Mouse (Mus musculus) neural tube, embryonic 10.5 days (tissue): ENCODE data around the gene Tbc1d16.

Experiments used
- DNase-seq: peaks from one replicate; pipeline ENCODE4 v3.0.0-alpha.2; 2017; ENCODE audit warnings: low spot score; ENCODE audit errors: extremely low spot score

Tbc1d16 gene

DNA sequence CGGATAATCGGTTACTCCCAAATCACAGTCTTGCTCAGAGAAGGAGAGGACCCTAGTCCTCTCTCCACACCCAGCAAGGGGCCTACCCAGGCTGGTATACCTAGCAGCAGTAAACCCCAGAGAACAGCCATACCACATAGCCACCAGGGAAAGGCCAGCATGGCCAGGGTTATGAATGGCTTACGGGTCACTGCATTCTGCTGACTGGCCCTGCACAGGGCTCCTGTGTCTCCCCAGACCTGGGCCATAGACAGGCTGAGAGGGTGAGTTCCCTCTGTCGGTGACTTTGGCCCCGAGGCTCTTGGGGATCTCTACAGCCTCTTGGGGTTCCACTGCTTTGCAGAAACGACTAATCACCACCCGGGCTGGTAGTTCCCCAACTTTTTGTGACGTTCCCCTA is 50.0 kb downstream of the Tbc1d16 start:
- DNase-seq: no peak

DNA sequence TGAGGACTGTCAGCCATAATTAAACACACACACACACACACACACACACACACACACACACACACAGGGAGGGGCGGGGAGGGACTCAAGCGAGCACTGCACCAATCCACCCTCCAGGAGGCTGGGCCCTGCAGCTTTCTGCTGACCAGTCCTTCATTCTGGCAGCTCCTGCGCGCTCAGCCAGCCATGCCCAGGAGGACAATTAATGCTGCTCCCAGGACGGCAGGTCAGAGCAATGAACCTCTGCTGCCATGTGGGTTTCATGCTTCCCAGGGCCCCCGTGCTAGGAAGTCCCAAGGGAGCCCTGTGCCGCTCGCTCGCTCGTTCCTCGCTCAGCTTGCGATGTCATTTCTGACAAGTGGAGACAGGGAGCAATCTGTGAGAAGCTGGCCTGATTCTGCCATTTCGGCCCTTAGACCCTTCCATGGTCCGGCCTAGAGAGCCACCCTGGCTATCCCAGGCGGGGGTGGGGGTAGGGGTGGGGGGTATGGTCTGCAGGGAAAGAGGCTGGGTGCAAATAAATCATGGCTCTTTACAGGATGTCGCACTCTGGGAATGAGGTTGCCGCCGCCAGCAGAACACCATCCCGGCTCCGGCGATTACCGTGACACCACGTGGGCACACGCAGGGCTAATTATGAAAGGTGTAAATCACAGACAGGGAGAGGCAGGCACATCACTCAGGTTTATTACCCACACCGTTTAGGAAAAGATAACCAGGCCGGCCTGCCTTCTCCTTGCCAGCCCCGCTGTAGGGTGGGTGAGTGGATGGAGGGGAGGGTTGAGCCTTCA is 51.7 kb downstream of the Tbc1d16 start:
- peak; percentile 38 for DNase-seq

DNA sequence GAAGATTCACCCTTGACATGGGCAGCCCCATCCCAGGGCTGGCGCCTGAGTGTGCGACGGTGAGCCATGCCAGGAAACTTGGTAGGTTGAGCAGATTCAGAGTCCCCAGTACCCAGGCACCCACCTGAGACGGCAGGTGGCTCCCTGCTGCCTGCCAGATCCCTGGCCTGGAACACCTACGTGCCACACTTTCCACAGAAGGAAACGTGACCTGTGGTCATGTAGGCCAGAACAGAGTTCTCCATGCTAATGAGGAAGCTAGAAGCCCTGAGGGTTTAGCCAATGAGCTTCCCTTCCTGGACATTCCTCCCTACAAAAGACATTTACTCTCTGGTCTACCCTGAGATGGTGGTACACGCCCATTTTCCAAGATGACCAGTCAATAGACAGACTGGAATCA is 56.7 kb downstream of the Tbc1d16 start:
- no peak for DNase-seq

DNA sequence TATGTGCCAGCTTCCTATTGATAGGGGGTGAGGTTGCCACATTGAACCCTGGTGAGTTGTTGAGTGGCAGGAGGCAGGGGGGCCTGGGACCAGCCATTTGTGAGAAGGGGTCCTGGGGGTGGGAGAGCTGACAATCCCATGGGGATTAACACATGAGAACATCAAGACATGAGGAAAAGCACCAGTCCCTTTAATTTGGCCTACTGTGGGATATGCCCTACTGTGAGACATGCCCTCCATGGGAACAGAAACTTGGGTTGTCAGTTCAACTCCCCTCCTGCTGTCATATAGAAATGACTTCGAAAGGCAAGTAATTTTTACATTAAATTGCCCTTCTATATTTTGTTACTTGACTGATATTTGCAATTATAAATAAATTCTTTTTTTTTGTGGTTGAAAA is 59.4 kb downstream of the Tbc1d16 start:
- no peak for DNase-seq

DNA sequence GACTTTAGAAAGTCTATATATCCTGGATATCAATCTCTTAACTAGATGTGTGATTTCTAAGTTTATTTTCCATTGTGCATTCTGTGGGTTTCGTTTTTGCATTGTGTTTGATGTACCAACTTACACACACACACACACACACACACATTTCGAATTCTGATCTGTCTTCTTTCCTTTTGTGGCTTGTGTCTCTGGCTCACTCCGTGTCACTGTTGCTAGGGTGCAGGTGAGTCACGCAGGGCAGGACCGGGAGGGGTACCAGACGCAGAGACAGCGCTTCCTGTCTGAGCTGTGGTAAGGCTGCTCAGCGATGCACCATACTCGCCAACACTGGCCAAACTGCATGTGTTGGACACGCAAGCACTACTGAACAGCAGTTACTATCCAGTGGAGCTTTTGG is 62.3 kb downstream of the Tbc1d16 start:
- no peak for DNase-seq

DNA sequence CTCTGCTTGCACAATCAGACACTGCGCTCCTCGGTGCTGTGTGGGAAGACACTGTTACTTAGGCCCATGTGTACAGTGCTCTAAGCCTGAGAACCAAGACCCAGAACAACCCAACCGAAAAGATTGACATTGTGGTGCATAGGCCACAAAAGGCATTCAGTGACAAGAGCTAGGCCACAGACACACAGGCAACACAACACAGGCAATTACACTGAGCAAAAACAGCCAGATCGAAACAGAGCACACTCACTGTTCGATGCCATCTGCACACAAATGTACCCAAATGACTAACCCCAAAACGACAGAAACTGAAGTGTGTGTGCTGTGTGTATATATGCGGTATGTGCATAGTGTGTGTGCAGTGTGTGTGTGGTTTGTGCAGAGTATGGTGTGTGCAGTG is 63.9 kb downstream of the Tbc1d16 start:
- no peak for DNase-seq

DNA sequence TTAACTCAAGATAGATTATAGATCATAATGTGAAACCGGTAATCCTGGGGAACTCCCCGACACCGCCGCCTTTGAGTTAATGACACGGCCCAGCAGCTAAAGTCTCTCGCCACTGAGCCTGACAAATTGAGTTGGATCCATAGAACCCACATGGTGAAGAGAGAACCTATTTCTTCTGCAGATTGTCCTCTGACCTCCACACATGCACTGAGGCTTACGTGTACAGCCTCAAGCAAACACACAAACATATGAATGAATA is 64.6 kb downstream of the Tbc1d16 start:
- no peak for DNase-seq

DNA sequence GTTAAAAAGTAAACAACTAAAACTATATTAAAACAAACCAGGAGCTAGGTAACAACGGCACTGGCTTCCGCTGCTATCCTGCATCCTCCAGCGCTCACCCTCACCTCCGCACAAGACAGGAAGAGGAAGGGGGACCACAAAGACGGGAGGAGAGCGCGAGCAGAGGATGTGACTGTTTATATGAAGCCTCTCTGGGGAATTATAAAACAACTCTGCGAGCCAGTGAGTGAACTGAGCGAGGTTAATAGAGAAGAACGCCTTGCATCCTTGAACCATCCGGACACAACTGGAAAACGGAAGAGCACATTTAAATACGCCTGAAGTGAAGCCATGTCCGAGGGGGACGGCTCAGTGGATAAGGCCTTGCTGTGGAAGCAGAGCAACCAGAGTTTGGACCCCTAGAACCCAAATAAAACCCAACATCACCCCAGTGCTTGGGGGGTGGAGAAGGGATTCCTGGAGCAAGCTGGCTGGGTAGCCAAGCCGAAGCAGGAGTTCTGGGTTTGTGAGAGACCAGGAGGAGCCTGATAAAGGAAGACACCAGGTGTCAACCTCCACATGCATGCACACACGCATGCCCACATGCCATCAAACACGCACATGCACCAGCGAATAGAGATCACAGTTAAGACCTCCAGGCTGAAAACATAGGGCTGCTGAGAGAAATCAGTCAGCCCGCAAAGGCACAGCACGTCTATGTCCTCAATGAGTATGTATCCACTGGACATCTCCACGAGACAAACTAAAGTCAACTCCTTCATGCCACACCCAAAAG is 65.2 kb downstream of the Tbc1d16 start:
- DNase-seq: no peak

DNA sequence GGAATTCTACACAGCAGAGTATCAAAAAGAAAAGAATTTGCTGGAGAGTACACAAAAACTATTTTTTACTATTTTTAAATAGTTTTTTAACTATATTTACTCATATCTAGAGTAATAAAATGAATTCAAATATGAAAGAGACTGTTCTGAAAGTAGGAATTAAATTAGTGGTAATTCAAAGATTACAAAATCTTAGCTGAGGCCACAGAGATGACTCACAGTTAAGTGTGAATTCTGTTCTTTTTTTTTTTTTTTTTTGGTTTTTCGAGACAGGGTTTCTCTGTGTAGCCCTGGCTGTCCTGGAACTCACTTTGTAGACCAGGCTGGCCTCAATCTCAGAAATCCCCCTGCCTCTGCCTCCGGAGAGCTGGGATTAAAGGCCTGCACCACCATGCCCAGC is 66.6 kb downstream of the Tbc1d16 start:
- no peak for DNase-seq

DNA sequence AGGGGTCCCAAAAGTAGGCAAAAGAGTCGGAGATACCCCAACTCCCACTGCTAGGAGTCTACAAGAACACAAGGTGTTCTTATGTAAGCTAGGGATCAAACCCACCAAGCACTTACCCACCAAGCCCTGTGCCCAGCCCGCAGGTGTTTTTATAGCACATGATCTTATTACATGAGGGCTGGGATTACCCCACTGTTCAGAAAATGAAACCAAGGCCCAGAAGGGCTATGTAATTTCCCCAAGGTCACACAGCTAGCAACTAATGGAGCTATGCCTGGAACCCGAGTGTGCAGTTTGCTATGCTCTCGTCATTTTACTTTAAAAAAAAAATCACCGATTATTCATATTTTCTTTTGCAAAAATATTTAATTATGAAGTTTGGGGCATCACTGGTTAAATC is 68.2 kb downstream of the Tbc1d16 start:
- no peak for DNase-seq

DNA sequence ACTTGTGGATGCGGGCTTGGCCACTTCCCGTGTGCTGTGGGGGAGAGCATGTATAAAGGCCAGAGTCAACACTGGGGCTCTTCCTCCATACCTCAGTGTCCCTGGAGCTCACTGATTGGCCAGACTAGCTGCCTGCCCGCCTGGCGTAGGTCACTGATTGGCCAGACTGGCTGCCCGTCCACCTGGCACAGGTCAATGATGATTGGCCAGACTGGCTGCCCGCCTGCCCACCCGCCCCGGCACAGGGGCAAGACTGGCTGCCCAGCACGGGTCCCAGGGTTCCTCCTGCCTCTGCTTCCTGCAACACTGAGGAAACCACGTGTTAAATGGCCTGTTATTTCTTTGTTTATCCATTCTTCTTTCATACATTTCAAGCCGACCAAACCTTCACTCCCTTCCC is 68.8 kb downstream of the Tbc1d16 start:
- peak; percentile 52 for DNase-seq

DNA sequence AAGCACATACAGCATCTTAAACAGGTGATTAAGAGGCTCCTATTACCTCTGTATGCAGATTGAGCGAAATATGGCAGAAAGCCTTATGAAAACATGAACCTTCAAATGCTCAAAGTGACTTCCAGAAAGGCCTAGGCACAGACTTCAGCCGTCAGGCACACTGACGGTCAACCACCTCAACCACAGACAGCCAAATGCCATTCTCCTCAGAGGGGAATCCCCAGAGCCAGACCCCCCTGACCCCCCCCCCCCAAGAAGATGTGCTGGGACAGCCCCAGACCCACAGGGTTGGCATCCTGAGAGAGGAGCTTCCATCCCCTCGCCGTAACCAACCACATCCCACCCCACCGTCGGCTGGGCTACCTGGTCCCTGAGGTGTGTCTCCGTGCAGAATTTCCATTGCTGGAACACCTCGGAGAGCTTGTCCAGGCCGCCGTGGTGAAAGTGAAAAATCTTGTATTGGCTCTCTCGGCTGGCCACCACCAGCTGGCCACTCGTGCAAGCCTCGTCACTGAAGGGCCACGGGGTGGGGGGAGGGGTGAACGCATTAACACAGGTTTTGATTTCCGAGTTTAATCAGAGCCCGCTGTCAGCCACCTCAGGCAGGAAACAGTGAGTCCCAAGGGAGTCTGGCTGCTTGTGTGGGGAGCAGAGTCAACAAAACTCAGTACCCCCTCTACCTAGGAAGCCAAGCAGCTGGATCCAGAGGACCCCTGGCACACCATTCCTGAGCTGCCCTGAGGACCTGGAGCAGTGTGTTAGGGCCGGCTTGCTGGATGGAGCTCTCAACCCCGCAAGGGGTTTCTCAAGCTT is 70.7 kb downstream of the Tbc1d16 start:
- DNase-seq: no peak

DNA sequence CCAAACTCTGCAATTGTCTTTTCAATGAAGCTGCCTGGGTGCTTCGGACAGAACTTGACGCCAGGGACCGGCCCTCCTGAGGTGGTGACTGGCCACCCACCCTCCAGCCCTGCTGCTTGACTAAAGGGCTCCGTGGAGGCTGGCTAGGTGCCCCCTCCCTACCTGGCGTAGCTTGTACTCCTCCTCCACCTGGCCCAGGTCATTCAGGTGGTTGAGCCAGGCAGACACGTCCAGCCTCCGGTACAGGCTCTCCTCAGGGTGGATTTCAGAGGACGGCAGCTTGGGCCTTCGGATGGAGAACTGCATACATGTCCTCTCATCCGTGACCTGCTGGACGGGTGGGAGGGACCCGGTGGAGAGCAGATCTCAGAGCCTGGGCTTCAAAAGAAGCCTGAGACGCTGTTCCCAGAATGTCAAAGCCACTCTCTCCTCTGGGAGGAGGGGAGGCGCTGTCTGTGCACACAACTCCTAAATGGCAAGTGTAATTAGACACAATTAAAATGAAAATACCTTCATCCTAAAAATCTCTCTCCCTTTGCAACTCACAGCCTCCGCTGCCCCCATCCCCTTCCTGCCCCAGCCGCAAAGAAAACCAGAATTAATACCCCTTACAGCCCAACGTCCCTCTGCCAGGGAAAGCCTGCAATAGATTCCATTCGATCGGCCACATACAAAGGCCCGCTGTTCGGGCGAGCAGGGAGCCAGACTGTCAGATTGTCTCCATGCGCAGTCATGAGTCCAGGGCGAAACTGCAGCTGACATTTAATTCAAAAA is 71.6 kb downstream of the Tbc1d16 start:
- DNase-seq: no peak

DNA sequence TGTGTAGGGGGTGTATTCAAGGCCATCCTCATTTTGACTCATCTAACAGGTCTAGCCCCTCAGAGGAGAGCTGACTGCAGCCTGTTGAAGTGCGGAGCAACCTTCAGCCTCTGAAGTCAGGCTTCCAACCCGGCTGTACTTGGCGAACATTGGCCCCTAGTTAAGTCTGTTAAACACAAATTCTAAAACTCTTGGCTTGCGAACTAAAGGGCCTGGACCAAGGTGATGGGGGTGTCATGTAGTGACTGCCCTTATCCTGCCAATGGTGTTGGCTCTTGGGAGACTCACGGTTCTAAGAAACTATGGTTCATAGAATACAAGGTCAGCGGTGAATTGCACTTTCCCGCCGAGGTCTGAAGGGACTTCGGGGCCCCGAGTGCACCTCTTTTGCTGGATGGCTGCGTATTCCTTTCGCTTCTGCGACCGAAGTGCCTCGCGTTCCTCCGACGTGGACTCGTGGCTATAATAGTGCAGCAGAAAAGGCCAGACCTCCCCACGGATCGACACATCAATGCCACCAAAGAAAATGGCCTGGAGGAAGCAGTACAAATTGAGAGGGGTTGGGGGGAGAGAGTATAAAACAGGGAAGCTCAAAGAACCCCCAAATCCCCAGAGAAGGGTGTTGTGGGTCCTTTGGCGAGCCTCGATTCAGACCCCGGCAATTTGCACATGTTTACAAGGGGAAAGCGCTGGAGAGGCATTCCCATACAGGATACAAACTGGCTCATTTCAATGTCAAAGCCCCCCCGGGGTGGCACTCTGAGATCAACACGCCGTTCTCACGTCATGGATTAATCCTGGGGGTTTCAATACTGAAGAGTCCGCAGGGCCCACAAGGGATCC is 72.4 kb downstream of the Tbc1d16 start:
- no peak for DNase-seq

DNA sequence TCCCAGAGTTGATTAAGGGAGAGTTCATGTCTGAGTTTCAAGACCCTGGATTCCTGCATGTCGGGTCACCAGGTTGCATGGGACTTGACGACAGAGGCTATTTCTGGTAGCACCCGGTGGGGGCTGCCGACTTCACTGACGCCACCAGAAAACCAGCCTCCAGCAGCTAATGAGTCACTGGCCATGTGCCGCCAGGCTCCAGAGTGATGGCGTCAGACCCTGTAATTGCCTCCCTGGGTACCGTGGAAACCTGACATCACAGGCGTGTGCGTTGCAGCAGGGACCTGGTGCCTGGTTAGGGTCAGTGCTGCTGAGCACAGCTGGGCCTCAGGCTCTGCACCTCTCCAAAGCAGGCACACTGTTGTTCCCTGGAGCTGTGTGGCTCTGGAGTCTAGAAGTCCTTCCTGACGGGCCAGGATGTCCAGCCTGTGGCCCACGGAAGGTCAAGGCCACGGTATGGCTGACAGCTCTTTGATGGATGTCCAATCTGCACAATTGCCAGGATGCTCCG is 75.9 kb downstream of the Tbc1d16 start:
- no peak for DNase-seq

DNA sequence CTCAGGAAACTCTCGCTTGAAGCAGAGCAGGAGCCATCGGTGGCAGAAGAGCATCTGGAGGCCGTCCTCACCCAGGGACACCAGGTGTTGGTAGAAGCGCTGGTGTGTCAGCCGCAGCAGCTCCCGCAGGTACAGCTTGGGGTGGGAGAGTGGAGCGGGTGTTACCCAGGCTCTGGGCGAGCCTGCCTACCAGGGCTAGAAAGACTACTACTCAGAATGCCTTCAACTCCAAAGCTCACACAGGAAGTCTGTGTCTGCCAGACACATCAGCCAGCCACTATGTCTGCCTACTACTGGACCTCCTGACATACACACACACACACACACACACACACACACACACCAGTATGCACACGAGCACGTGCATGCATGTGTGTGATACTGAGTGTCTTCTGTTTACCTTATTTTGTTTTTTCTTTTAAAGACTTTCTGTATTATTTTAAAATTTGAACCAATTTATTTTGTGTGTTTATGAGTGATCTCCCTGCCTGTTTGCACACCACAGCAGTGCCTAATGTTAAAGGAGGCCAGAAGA is 77.2 kb downstream of the Tbc1d16 start:
- DNase-seq: no peak

DNA sequence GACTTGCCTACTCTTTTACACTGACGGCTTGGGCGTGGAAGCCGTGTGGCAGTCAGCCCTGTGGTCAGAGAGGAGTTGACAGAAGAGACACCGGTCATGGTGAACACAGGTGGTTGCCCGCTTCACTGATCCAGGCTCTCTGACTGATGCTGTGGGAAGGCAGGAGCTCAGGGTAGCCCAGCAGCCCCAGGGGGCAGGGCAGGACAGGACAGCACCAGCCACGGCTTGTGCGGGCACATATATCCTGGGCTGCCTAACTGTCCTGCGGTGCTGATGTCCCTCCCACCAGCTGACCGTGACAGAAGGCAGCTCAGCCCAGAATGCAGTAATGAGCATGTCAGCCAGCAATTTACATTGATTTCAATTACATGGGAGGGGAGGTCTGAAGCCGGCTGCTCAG is 77.9 kb downstream of the Tbc1d16 start:
- DNase-seq: no peak

DNA sequence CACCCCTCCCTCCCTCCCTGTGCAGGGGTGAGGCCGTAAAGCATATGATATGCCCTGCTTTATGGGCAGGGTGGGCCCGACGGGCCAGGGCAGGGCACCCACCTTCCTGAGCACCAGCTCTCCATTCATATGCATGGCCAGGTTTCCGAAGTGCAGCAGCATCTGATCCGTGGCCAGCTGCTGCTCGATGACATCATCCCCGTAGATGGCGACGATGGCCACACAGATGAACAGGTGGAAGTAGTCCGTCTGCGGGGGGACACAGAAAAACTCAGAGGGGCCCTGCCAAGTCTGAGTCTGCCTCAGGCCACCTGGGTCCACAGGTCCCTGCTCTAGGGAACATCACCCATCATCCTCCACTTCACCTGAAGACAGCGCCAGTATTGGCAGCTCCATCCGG is 79.5 kb downstream of the Tbc1d16 start:
- no peak for DNase-seq

DNA sequence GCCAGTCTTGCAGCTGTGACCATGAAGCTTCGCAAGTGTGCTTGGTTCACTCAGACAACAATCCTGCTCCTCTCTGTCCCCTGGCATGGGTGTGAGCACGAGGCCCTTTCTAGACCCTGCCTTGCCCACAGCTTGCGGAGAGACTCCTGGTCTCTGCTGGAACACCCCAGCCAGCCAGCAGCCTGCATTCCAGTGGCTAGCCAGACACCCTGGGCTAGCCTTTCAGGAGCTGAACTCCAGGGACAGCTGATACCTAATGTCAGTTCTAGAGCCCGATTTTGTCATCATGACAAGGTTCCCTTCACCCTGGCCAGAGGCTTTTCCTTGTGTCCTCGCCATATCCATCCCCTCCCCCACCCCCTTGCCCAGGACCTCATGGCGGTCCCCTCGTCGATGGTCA is 81.1 kb downstream of the Tbc1d16 start:
- no peak for DNase-seq

DNA sequence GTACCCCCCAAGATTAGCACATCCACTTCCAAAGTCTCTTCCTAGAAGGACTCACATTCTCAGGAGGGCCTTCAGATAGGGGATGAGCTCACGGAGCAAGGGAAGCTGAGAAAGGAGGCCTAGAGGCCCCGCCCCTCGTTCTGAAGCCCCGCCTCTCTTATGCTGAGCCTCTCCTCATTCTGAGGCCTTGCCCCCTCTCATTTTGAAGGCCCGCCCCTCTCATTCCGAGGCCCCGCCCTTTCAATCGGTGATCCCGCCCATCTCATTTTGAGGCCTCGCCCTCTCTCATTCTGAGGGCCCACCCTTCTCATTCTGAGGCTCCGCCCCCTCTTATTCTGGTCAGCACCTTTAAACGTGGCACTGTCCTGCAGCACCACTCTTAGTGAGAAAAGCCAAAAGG is 82.2 kb downstream of the Tbc1d16 start:
- DNase-seq: no peak
